Mouse (Mus musculus) megakaryocyte, embryonic 14.5 days (primary cell): ENCODE data around the gene 2410015M20Rik. TPM values are rescaled to one million over a fixed set of nuclear protein-coding genes. Genes with fewer than 3 reads are reported as not detected.

Source experiments
- H3K27me3 ChIP-seq: replicated peaks from 2 replicates; pipeline ENCODE3; 2012; ENCODE audit warnings: inconsistent platforms
- H3K36me3 ChIP-seq: replicated peaks from 2 replicates; pipeline ENCODE3; 2012; ENCODE audit warnings: low read length, inconsistent platforms, mixed read lengths
- H3K4me1 ChIP-seq: 2 replicates; pipeline ENCODE4 v1.6.1; 2012; ENCODE audit warnings: inconsistent platforms
- H3K4me3 ChIP-seq: replicated peaks from 2 replicates; pipeline ENCODE3; 2012; ENCODE audit warnings: moderate library complexity, mild to moderate bottlenecking, inconsistent platforms
- H3K9me3 ChIP-seq: 2 replicates; pipeline ENCODE4 v1.6.1; 2012; ENCODE audit warnings: inconsistent platforms
- FLI1 ChIP-seq: IDR thresholded peaks from 2 replicates; pipeline ENCODE4 v1.6.1; 2012; ENCODE audit warnings: low read length, inconsistent platforms, mixed read lengths
- GATA1 ChIP-seq: IDR thresholded peaks from 3 replicates; pipeline ENCODE4 v1.6.1; 2012; ENCODE audit warnings: mixed read lengths, low read length, inconsistent platforms, borderline replicate concordance
- polyA plus RNA-seq: library from polyadenylated mRNA; stranded (reverse); fragments of >175 nt; gene quantifications from 2 replicates; pipeline ENCODE4 v1.2.3, GENCODE M21; 2012; ENCODE audit warnings: low replicate concordance; ENCODE audit not compliant: insufficient read depth

Gene 2410015M20Rik
- polyA plus RNA-seq, 1 experiment, result 344 TPM

GRCm38 (mm10) chr17:56572154-56572553, 37.4 kb downstream of the 2410015M20Rik start:
- Histone ChIP-seq H3K4me3 (no peak overlapping the region), H3K27me3 (no peaks in the 10 kb centered on the region), H3K36me3 (peaks cover 96% of the 10 kb centered on the region), H3K4me1 (peaks cover 60% of the 10 kb centered on the region), H3K9me3 (no peaks in the 10 kb centered on the region)
- TF ChIP-seq FLI1 (no peak), GATA1 (no peak)

- H3K4me3 ChIP-seq, result no peak overlapping the region
- no peaks in the 10 kb centered on the region for H3K27me3 ChIP-seq
- no peak for TF ChIP-seq GATA1
- no peak for TF ChIP-seq FLI1
- H3K9me3 ChIP-seq, result no peaks in the 10 kb centered on the region
- H3K36me3 ChIP-seq, result peaks cover 99% of the 10 kb centered on the region
- peaks cover 65% of the 10 kb centered on the region for H3K4me1 ChIP-seq
These were observed 39.3 kb downstream of the 2410015M20Rik start for GRCm38 (mm10) chr17:56570287-56570686.

GRCm38 (mm10) chr17:56567370-56567769, 42.2 kb downstream of the 2410015M20Rik start:
- no peak overlapping the region for H3K4me3 ChIP-seq
- no peaks in the 10 kb centered on the region for H3K9me3 ChIP-seq
- no peak for TF ChIP-seq GATA1
- no peak for TF ChIP-seq FLI1
- peaks cover 64% of the 10 kb centered on the region for H3K4me1 ChIP-seq
- no peaks in the 10 kb centered on the region for H3K27me3 ChIP-seq
- H3K36me3 ChIP-seq, result peaks cover 100% of the 10 kb centered on the region

- H3K36me3 ChIP-seq, result peaks cover 100% of the 10 kb centered on the region
- TF ChIP-seq GATA1 (no peak), FLI1 (no peak)
- H3K27me3 ChIP-seq, result no peaks in the 10 kb centered on the region
- no peaks in the 10 kb centered on the region for H3K9me3 ChIP-seq
- H3K4me3 ChIP-seq, result no peak overlapping the region
- H3K4me1 ChIP-seq, result peaks cover 68% of the 10 kb centered on the region
These were observed 42.7 kb downstream of the 2410015M20Rik start for GRCm38 (mm10) chr17:56566918-56567317.

- no peaks in the 10 kb centered on the region for H3K27me3 ChIP-seq
- no peaks in the 10 kb centered on the region for H3K9me3 ChIP-seq
- H3K4me1 ChIP-seq, result peaks cover 66% of the 10 kb centered on the region
- peaks cover 100% of the 10 kb centered on the region for H3K36me3 ChIP-seq
- TF ChIP-seq FLI1 (no peak), GATA1 (no peak)
- H3K4me3 ChIP-seq, result no peak overlapping the region
These were observed 43.3 kb downstream of the 2410015M20Rik start for GRCm38 (mm10) chr17:56566293-56566692.

- Histone ChIP-seq H3K4me1 (peaks cover 41% of the 10 kb centered on the region), H3K9me3 (no peaks in the 10 kb centered on the region), H3K4me3 (no peak overlapping the region), H3K27me3 (no peaks in the 10 kb centered on the region), H3K36me3 (peaks cover 76% of the 10 kb centered on the region)
- no peak for TF ChIP-seq GATA1
- no peak for TF ChIP-seq FLI1
These were observed 47.7 kb downstream of the 2410015M20Rik start for GRCm38 (mm10) chr17:56561866-56562265.

GRCm38 (mm10) chr17:56560131-56560530, 49.4 kb downstream of the 2410015M20Rik start:
- peaks cover 32% of the 10 kb centered on the region for H3K4me1 ChIP-seq
- H3K27me3 ChIP-seq, result no peaks in the 10 kb centered on the region
- H3K4me3 ChIP-seq, result no peak overlapping the region
- TF ChIP-seq FLI1, result no peak
- no peaks in the 10 kb centered on the region for H3K9me3 ChIP-seq
- H3K36me3 ChIP-seq, result peaks cover 61% of the 10 kb centered on the region

GRCm38 (mm10) chr17:56559386-56559785, 50.2 kb downstream of the 2410015M20Rik start:
- Histone ChIP-seq H3K36me3 (peaks cover 53% of the 10 kb centered on the region), H3K27me3 (peaks cover 4% of the 10 kb centered on the region), H3K4me3 (no peak overlapping the region), H3K9me3 (no peaks in the 10 kb centered on the region), H3K4me1 (peaks cover 33% of the 10 kb centered on the region)
- TF ChIP-seq GATA1 (no peak), FLI1 (no peak)

GRCm38 (mm10) chr17:56558448-56558847, 51.1 kb downstream of the 2410015M20Rik start:
- Histone ChIP-seq H3K36me3 (peaks cover 45% of the 10 kb centered on the region), H3K4me3 (no peak overlapping the region), H3K27me3 (peaks cover 9% of the 10 kb centered on the region), H3K9me3 (no peaks in the 10 kb centered on the region), H3K4me1 (peaks cover 31% of the 10 kb centered on the region)
- TF ChIP-seq FLI1 (no peak), GATA1 (no peak)

Other genes with a start within 250 kb of the 2410015M20Rik start
- 24.6 and 26.9 TPM in 2 replicates for gene Ptprs, start 133.3 kb downstream of the 2410015M20Rik start, polyA plus RNA-seq
- gene Znrf4, start 97.3 kb downstream of the 2410015M20Rik start, polyA plus RNA-seq, result 0.22 TPM in 1 of 2 replicates, not detected in the other
- 2.6 and 23.3 TPM in 2 replicates for gene Gm20219, start 55.4 kb downstream of the 2410015M20Rik start, polyA plus RNA-seq
- 75.4 and 129 TPM in 2 replicates for gene Safb2, start 25.2 kb downstream of the 2410015M20Rik start, polyA plus RNA-seq
- 30.0 and 79.6 TPM in 2 replicates for gene Safb, start 24.9 kb downstream of the 2410015M20Rik start, polyA plus RNA-seq
- gene Rpl36, start 3.6 kb upstream of the 2410015M20Rik start, polyA plus RNA-seq, result 9,023 and 9,040 TPM in 2 replicates
- 35.4 and 50.4 TPM in 2 replicates for gene Lonp1, start 17.1 kb upstream of the 2410015M20Rik start, polyA plus RNA-seq
- gene Catsperd, start 18.4 kb upstream of the 2410015M20Rik start, polyA plus RNA-seq, result not detected in 2 replicates
- gene Ranbp3, start 63.5 kb upstream of the 2410015M20Rik start, polyA plus RNA-seq, result 73.0 and 77.5 TPM in 2 replicates
- gene Ndufa11, start 108.0 kb upstream of the 2410015M20Rik start, polyA plus RNA-seq, result 76.9 and 392 TPM in 2 replicates
- gene Vmac, start 108.3 kb upstream of the 2410015M20Rik start, polyA plus RNA-seq, result 7.9 and 14.9 TPM in 2 replicates
- 2.0 TPM in 1 of 2 replicates, not detected in the other for gene Nrtn, start 147.8 kb upstream of the 2410015M20Rik start, polyA plus RNA-seq
- gene Dus3l, start 155.0 kb upstream of the 2410015M20Rik start, polyA plus RNA-seq, result 29.8 and 33.0 TPM in 2 replicates
- 2.8 and 12.2 TPM in 2 replicates for gene Prr22, start 160.5 kb upstream of the 2410015M20Rik start, polyA plus RNA-seq
- 0.51 and 1.4 TPM in 2 replicates for gene Rfx2, start 221.2 kb upstream of the 2410015M20Rik start, polyA plus RNA-seq